Mouse (Mus musculus) layer of hippocampus, postnatal 25 days (tissue): ENCODE measurements around the gene Arid4b. TPM values are rescaled to one million over a fixed set of nuclear protein-coding genes. Genes with fewer than 3 reads are reported as not detected.
A peak's percentile ranks its signal among the peaks of the same experiment; 100 is the strongest.
"Not testable (repeated sequence)": the region's sequence is repeated elsewhere in the genome, so short reads cannot be mapped to it uniquely, and the experiment has no call there.

Experiments used
- DNase-seq, 2 experiments: peaks; one replicate each; pipeline ENCODE4 v3.0.0; 2022; ENCODE audit warnings: mixed read lengths in 2 of 2, low spot score in 1 of 2; ENCODE audit errors: extremely low spot score in 1 of 2
- total RNA-seq, 2 experiments: library from RNA; stranded (reverse); gene quantifications; 2 replicates each; pipeline ENCODE4 v1.2.3; 2021

Arid4b gene
- total RNA-seq: 10 to 100 TPM; 39.3 to 48.1 TPM

DNA sequence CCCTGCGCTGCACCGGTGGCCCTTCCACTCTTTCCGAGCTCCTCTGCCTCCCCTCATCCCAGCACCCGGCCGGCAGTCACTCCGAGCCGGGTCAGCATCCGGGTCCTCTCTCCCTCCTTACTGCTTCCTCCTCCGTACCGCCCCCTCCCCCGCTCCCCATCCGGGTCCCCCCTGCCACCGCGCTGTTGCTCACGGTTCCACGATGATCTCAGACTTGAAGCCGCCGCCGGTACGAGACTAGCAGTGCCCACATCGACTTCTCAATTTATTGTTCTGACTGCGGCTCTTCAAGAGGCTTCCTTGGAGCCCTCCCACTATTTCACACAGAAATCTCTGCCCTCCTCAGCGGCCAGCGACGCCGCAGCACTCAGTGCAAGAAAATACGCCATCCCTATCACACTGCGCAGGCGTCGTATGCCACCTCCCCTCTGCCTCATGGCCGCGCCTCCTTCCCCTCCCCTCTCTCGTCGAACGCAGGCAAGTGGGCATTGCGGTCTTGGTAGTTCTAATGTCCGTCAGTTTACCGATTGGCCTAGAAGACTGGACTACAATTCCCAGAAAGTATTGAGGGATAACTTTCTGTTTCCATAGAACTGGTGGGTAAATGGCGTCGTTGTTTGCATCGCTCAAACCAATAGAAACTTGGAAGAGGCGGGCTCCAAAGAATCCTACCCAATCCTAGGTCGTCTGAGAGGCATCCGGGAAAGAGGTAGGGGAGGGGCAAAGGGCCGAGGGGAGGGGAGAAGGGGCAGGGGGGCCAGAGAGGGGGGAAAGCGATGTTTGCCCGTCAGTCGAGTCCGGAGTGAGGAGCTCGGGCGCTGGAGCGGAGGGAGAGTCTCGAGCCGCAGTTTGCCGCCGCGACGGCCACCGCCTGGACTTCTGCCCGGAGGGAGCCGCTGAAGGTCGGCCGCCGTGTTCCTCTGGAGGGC, at the start of gene Arid4b, which contains the start of gene Ggps1:
Gene Arid4b, plus strand, starts transcription at position 220 of the 929 bp plus-strand sequence.
Gene Ggps1, minus strand, starts transcription at position 476 of the 929 bp plus-strand sequence.
- peak; percentile 78 to 87 for DNase-seq

DNA sequence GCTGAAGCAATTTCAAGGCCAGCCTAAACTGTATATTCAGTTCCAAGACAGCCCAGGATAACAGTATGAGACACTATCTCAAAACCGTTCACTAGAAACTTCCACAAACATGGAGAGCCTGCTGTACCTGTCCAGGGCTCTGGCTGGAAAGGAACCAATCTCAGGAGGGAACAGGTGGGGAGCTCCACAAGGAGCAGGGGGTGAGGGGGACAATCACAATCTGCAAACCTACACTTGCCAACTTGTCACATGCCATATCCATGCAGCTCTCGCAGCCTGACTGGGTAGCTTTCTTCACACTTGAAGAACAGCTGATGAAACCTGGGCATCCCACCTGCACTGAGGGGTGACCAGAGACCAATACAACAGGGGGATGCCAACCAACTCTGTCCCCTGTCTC, 49.0 kb upstream of the Arid4b start:
- DNase-seq: no peak

DNA sequence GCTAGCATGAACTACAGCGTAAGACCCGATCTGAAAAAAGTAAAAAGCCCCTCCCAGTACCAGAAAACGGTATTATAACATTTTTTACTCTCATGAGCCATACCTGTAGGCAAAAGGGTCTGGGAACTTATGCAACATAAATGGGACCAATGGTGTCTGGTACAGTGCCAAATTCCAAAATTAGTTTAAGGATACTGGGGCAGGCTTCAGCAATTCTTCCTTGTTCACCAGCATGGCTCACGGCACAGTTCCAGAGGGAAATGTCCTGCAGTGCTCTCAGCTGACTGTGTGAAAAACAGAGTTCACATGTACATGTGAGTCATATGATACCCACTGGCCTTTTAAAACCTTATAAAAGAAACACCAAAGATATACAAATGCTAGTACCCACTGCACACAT, 48.5 kb upstream of the Arid4b start:
- DNase-seq: no peak

GRCm38 (mm10) chr13:14015609-14016008, 47.4 kb upstream of the Arid4b start:
- DNase-seq: no peak

DNA sequence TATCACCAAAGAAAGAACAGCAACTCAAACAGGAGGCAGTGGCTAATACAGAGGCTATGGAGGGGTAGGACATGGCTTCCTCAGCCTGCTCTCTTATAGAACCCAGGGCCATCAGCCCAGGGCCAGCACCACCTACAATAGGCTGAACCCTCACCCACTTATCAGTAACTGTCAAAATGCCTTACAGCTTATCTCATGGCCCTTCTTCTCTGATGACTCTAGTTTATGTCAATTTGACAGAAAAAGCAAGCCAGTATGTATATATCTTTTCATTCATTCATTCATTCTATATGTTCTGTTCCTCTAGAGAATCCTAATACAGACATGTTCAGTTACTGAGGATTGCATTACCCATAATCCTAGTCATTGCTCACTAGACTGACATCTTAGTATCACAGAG, 44.7 kb upstream of the Arid4b start:
- no peak for DNase-seq

- DNase-seq: no peak
Measured at GRCm38 (mm10) chr13:14018852-14019251, 44.2 kb upstream of the Arid4b start.

DNA sequence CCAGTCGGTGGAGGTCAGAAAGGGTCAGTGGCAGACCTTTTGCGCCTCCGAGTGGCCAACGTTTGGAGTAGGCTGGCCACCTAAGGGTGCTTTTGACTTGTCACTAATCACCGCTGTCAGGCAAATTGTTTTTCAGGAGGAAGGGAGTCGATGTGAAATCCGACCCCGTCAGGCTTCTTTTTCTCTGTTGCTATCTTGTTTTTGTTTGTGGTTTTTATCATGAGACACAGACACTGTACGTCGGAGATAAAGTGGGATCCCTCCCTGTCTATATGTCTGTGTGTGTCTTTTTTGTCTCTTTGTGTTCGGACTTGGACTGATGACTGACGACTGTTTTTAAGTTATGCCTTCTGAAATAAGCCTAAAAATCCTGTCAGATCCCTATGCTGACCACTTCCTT, 41.6 kb upstream of the Arid4b start:
- not testable (repeated sequence) for DNase-seq

DNA sequence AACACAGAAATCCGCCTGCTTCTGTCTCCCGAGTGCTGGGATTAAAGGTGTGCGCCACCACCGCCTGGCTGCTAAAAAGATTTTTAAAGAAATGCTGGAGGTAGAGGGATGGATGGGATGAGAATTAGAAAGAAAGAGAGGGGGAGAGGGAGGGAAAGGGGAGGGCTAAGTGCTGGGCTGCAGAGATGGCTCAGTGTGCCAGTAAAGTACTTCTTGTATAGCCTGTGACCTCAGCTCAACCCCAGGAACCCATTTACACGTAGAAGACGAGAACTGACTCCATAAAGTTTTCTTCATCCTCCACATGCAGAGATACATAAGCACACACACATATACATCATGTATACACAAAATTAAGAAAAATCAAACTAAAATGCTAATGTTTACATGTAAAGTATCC, 37.5 kb upstream of the Arid4b start:
- no peak for DNase-seq

- DNase-seq: no peak
Measured at GRCm38 (mm10) chr13:14026154-14026820, 36.7 kb upstream of the Arid4b start.

GRCm38 (mm10) chr13:14033309-14034072, 29.5 kb upstream of the Arid4b start:
- DNase-seq: no peak

DNA sequence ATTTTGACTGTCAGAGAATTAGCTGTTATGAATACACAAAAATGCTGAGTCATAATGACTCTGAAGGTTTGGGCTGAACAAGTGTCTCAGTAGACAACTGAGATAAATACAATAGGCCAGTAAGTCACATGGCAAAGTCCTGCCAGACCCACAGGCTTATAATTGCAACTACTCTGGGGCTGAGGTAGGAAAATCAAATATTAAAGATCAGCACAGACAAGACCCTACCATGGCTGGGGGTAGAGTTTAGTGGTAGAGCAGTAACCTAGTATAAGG, 29.0 kb upstream of the Arid4b start:
- no peak for DNase-seq

DNA sequence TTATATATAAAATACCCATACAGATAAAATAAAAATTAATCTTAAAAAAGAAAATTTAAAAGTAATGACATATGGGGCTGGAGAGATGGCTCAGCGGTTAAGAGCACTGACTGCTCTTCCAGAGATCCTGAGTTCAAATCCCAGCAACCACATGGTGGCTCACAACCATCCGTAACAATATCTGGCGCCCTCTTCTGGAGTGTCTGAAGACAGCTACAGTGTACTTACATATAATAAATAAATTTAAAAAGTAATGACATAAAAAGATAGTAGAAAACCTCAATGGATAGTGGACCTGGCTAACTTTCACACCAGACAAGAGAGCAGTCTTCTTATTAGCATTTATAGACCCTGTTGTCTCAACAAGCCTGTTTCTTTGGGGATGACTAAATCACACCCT, 27.7 kb upstream of the Arid4b start:
- DNase-seq: not testable (repeated sequence)

GRCm38 (mm10) chr13:14035875-14036630, 27.0 kb upstream of the Arid4b start:
- no peak for DNase-seq

- DNase-seq: peak in 1 of 2 experiments; percentile 9
Measured at GRCm38 (mm10) chr13:14038911-14039291, 24.1 kb upstream of the Arid4b start.

GRCm38 (mm10) chr13:14039292-14039965, 23.6 kb upstream of the Arid4b start, which contains the start of gene Tbce:
Gene Tbce, minus strand, starts transcription at chr13:14039638.
- peak; percentile 84 to 93 for DNase-seq

DNA sequence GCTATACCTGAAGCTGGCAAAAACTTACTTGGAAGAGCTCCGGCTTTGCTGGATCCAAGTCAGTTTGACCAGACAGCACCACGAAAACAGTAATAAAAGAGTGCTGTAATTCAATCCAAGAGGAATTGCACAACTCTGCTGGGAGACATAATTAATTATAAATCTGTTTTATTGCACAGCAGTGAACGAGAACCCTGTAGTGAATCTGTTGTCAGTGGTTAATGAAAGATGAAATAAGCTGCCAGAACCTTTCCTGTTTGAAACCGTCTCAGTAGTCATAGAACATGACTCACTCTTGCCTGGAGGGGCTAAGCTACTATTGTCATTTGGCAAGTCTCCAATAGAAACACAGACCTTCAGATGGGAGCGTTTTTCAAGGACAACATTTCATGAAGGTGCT, 22.8 kb upstream of the Arid4b start:
- no peak for DNase-seq

- no peak for DNase-seq
Measured at GRCm38 (mm10) chr13:14043851-14044250, 19.2 kb upstream of the Arid4b start.

- no peak for DNase-seq
Measured at GRCm38 (mm10) chr13:14044521-14044920, 18.5 kb upstream of the Arid4b start.

- no peak for DNase-seq
Measured at GRCm38 (mm10) chr13:14049878-14050277, 13.2 kb upstream of the Arid4b start.

GRCm38 (mm10) chr13:14056801-14057200, 6.2 kb upstream of the Arid4b start:
- DNase-seq: no peak
